Mouse (Mus musculus): ENCODE measurements around the gene Pcyox1. TPM values are rescaled to one million over a fixed set of nuclear protein-coding genes. Genes with fewer than 3 reads are reported as not detected.

The Pcyox1 gene
- polyA plus RNA-seq, 1 experiment from 2014 or later, result 102 TPM

GRCm38 (mm10) chr6:86397257-86397980, 465 bp upstream of the Pcyox1 start:
- WGBS, result 5% methylated on average over 14 of the region's 14 CpGs
- no peak for ATAC-seq (ENCODE audit: insufficient number of reproducible peaks, low FRiP score, low TSS enrichment, low read depth)
- Histone ChIP-seq H3K4me3 (replicated peaks) (peak overlapping the region; percentile 92), H3K4me2 (replicated peaks) (peak overlapping the region; percentile 76), H3K27me3 (no peaks in the 10 kb centered on the region), H3K36me3 (peaks cover 6% of the 10 kb centered on the region; the same call in 1 of the 2 replicates), H3K9ac (peak overlapping the region; percentile 65), H3K27ac (replicated peaks) (peak overlapping the region; percentile 92), H3K9me3 (replicated peaks) (no peaks in the 10 kb centered on the region), H3K4me1 (peaks cover 27% of the 10 kb centered on the region)

- Histone ChIP-seq H3K9ac (peak overlapping the region; percentile 65), H3K36me3 (peaks cover 21% of the 10 kb centered on the region), H3K27ac (replicated peaks) (peak overlapping the region; percentile 92), H3K4me2 (replicated peaks) (peak overlapping the region; percentile 76), H3K9me3 (replicated peaks) (no peaks in the 10 kb centered on the region), H3K4me1 (peaks cover 27% of the 10 kb centered on the region), H3K4me3 (replicated peaks) (peak overlapping the region; percentile 92), H3K27me3 (no peaks in the 10 kb centered on the region)
- WGBS, result 28% methylated on average over 10 of the region's 10 CpGs
- ATAC-seq (ENCODE audit: insufficient number of reproducible peaks, low FRiP score, low TSS enrichment, low read depth), result no peak
These were observed 985 bp downstream of the Pcyox1 start for GRCm38 (mm10) chr6:86395969-86396368.

GRCm38 (mm10) chr6:86395021-86395420, 1.9 kb downstream of the Pcyox1 start:
- Histone ChIP-seq H3K36me3 (peaks cover 30% of the 10 kb centered on the region), H3K9me3 (replicated peaks) (no peaks in the 10 kb centered on the region), H3K27me3 (no peaks in the 10 kb centered on the region), H3K4me2 (replicated peaks) (peak overlapping the region; percentile 76), H3K27ac (replicated peaks) (peak overlapping the region; percentile 92), H3K4me1 (peaks cover 24% of the 10 kb centered on the region), H3K4me3 (replicated peaks) (peak overlapping the region; percentile 92), H3K9ac (no peak overlapping the region)
- WGBS, result 66% methylated on average over 9 of the region's 9 CpGs
- no peak for ATAC-seq (ENCODE audit: insufficient number of reproducible peaks, low FRiP score, low TSS enrichment, low read depth)

- Histone ChIP-seq H3K4me1 (peaks cover 24% of the 10 kb centered on the region), H3K36me3 (peaks cover 39% of the 10 kb centered on the region), H3K9ac (no peak overlapping the region), H3K27me3 (no peaks in the 10 kb centered on the region), H3K27ac (replicated peaks) (no peak overlapping the region), H3K4me3 (replicated peaks) (no peak overlapping the region), H3K9me3 (replicated peaks) (no peaks in the 10 kb centered on the region), H3K4me2 (replicated peaks) (no peak overlapping the region)
- no peak for ATAC-seq (ENCODE audit: insufficient number of reproducible peaks, low FRiP score, low TSS enrichment, low read depth)
- 77% methylated on average over 17 of the region's 17 CpGs for WGBS
These were observed 2.8 kb downstream of the Pcyox1 start for GRCm38 (mm10) chr6:86394078-86394720.

GRCm38 (mm10) chr6:86393187-86393586, 3.8 kb downstream of the Pcyox1 start:
- H3K27ac ChIP-seq (replicated peaks), result no peak overlapping the region
- peaks cover 24% of the 10 kb centered on the region for H3K4me1 ChIP-seq
- no peaks in the 10 kb centered on the region for H3K27me3 ChIP-seq
- H3K9ac ChIP-seq, result no peak overlapping the region
- H3K4me2 ChIP-seq (replicated peaks), result no peak overlapping the region
- 94% methylated on average over 1 of the region's 1 CpGs for WGBS
- ATAC-seq (ENCODE audit: insufficient number of reproducible peaks, low FRiP score, low TSS enrichment, low read depth), result no peak
- H3K36me3 ChIP-seq, result peaks cover 49% of the 10 kb centered on the region
- H3K9me3 ChIP-seq (replicated peaks), result no peaks in the 10 kb centered on the region
- no peak overlapping the region for H3K4me3 ChIP-seq (replicated peaks)

GRCm38 (mm10) chr6:86391326-86391725, 5.6 kb downstream of the Pcyox1 start:
- Histone ChIP-seq H3K27me3 (no peaks in the 10 kb centered on the region), H3K27ac (replicated peaks) (no peak overlapping the region), H3K9me3 (replicated peaks) (no peaks in the 10 kb centered on the region), H3K4me3 (replicated peaks) (no peak overlapping the region), H3K4me2 (replicated peaks) (no peak overlapping the region), H3K36me3 (peaks cover 62% of the 10 kb centered on the region), H3K4me1 (peaks cover 16% of the 10 kb centered on the region), H3K9ac (no peak overlapping the region)
- ATAC-seq (ENCODE audit: insufficient number of reproducible peaks, low FRiP score, low TSS enrichment, low read depth), result no peak
- WGBS, result 97% methylated on average over 5 of the region's 5 CpGs

- ATAC-seq (ENCODE audit: insufficient number of reproducible peaks, low FRiP score, low TSS enrichment, low read depth), result no peak
- H3K4me2 ChIP-seq (replicated peaks), result no peak overlapping the region
- H3K9me3 ChIP-seq (replicated peaks), result no peaks in the 10 kb centered on the region
- H3K9ac ChIP-seq, result no peak overlapping the region
- no peak overlapping the region for H3K27ac ChIP-seq (replicated peaks)
- H3K36me3 ChIP-seq, result peaks cover 70% of the 10 kb centered on the region
- no peak overlapping the region for H3K4me3 ChIP-seq (replicated peaks)
- H3K27me3 ChIP-seq, result no peaks in the 10 kb centered on the region
- H3K4me1 ChIP-seq, result no peaks in the 10 kb centered on the region
- WGBS, result 84% methylated on average over 18 of the region's 18 CpGs
These were observed 8.5 kb downstream of the Pcyox1 start for GRCm38 (mm10) chr6:86388461-86388860.

GRCm38 (mm10) chr6:86387313-86387712, 9.6 kb downstream of the Pcyox1 start:
- Histone ChIP-seq H3K27ac (replicated peaks) (no peak overlapping the region), H3K27me3 (no peaks in the 10 kb centered on the region), H3K36me3 (peaks cover 66% of the 10 kb centered on the region), H3K9me3 (replicated peaks) (no peaks in the 10 kb centered on the region), H3K4me1 (no peaks in the 10 kb centered on the region), H3K9ac (no peak overlapping the region), H3K4me2 (replicated peaks) (no peak overlapping the region), H3K4me3 (replicated peaks) (no peak overlapping the region)
- no peak for ATAC-seq (ENCODE audit: insufficient number of reproducible peaks, low FRiP score, low TSS enrichment, low read depth)
- 82% methylated on average over 12 of the region's 12 CpGs for WGBS

- Histone ChIP-seq H3K36me3 (peaks cover 48% of the 10 kb centered on the region), H3K27me3 (no peaks in the 10 kb centered on the region), H3K9me3 (replicated peaks) (no peaks in the 10 kb centered on the region), H3K9ac (no peak overlapping the region), H3K4me2 (replicated peaks) (no peak overlapping the region), H3K27ac (replicated peaks) (no peak overlapping the region), H3K4me1 (no peaks in the 10 kb centered on the region), H3K4me3 (replicated peaks) (no peak overlapping the region)
- ATAC-seq (ENCODE audit: insufficient number of reproducible peaks, low FRiP score, low TSS enrichment, low read depth), result no peak
- WGBS, result 75% methylated on average over 5 of the region's 5 CpGs
These were observed 11.4 kb downstream of the Pcyox1 start for GRCm38 (mm10) chr6:86385362-86386104.

- Histone ChIP-seq H3K36me3 (peaks cover 41% of the 10 kb centered on the region), H3K27ac (replicated peaks) (no peak overlapping the region), H3K4me3 (replicated peaks) (no peak overlapping the region), H3K27me3 (no peaks in the 10 kb centered on the region), H3K4me1 (no peaks in the 10 kb centered on the region), H3K9me3 (replicated peaks) (no peaks in the 10 kb centered on the region), H3K9ac (no peak overlapping the region), H3K4me2 (replicated peaks) (no peak overlapping the region)
- 69% methylated on average over 4 of the region's 4 CpGs for WGBS
- ATAC-seq (ENCODE audit: insufficient number of reproducible peaks, low FRiP score, low TSS enrichment, low read depth), result no peak
These were observed 12.3 kb downstream of the Pcyox1 start for GRCm38 (mm10) chr6:86384692-86385091.

GRCm38 (mm10) chr6:86383370-86383769, 13.6 kb downstream of the Pcyox1 start:
- no peaks in the 10 kb centered on the region for H3K4me1 ChIP-seq
- H3K4me3 ChIP-seq (replicated peaks), result no peak overlapping the region
- H3K36me3 ChIP-seq, result peaks cover 41% of the 10 kb centered on the region
- H3K9me3 ChIP-seq (replicated peaks), result no peaks in the 10 kb centered on the region
- H3K4me2 ChIP-seq (replicated peaks), result no peak overlapping the region
- ATAC-seq (ENCODE audit: insufficient number of reproducible peaks, low FRiP score, low TSS enrichment, low read depth), result no peak
- H3K27me3 ChIP-seq, result no peaks in the 10 kb centered on the region
- H3K27ac ChIP-seq (replicated peaks), result no peak overlapping the region
- no peak overlapping the region for H3K9ac ChIP-seq
- WGBS, result 40% methylated on average over 16 of the region's 16 CpGs
